Mouse (Mus musculus): Measurements from ENCODE around the gene Fam129a. TPM values are rescaled to one million over a fixed set of nuclear protein-coding genes. Genes with fewer than 3 reads are reported as not detected.

Fam129a gene
- polyA plus RNA-seq, 1 experiment, result not detected

GRCm38 (mm10) chr1:151646380-151646779 lies 75.4 kb downstream of the Fam129a start:
- H3K4me1 ChIP-seq (ENCODE audit: control insufficient read depth, insufficient read depth, low read length), result no peaks in the 10 kb centered on the region
- H3K4me3 ChIP-seq (ENCODE audit: insufficient read depth, low read depth, low read length), result no peak overlapping the region
- 86% methylated on average over 3 of the region's 3 CpGs for WGBS
- no peak for TF ChIP-seq CTCF (IDR thresholded peaks at IDR 0.05; ENCODE audit: insufficient read depth, low read depth, low read length)
- no peak for TF ChIP-seq POLR2A (IDR thresholded peaks at IDR 0.05; ENCODE audit: insufficient read depth, low read depth, low read length)
- no peak overlapping the region for H3K27ac ChIP-seq (ENCODE audit: insufficient read depth, low read depth, low read length)

GRCm38 (mm10) chr1:151648099-151648498 lies 77.1 kb downstream of the Fam129a start:
- TF ChIP-seq CTCF (IDR thresholded peaks at IDR 0.05; ENCODE audit: insufficient read depth, low read depth, low read length) (no peak), POLR2A (IDR thresholded peaks at IDR 0.05; ENCODE audit: insufficient read depth, low read depth, low read length) (no peak)
- H3K4me3 ChIP-seq (ENCODE audit: insufficient read depth, low read depth, low read length), result no peak overlapping the region
- H3K27ac ChIP-seq (ENCODE audit: insufficient read depth, low read depth, low read length), result no peak overlapping the region
- 97% methylated on average over 4 of the region's 4 CpGs for WGBS
- H3K4me1 ChIP-seq (ENCODE audit: control insufficient read depth, insufficient read depth, low read length), result no peaks in the 10 kb centered on the region

GRCm38 (mm10) chr1:151657042-151657605 lies 86.1 kb downstream of the Fam129a start:
- TF ChIP-seq CTCF (IDR thresholded peaks at IDR 0.05; ENCODE audit: insufficient read depth, low read depth, low read length) (no peak), POLR2A (IDR thresholded peaks at IDR 0.05; ENCODE audit: insufficient read depth, low read depth, low read length) (no peak)
- 22% methylated on average over 7 of the region's 7 CpGs for WGBS
- no peak overlapping the region for H3K27ac ChIP-seq (ENCODE audit: insufficient read depth, low read depth, low read length)
- no peak overlapping the region for H3K4me3 ChIP-seq (ENCODE audit: insufficient read depth, low read depth, low read length)
- peaks cover 2% of the 10 kb centered on the region; the same call in 1 of the 2 replicates for H3K4me1 ChIP-seq (ENCODE audit: control insufficient read depth, insufficient read depth, low read length)

- Histone ChIP-seq H3K27ac (ENCODE audit: insufficient read depth, low read depth, low read length) (no peak overlapping the region), H3K4me1 (ENCODE audit: control insufficient read depth, insufficient read depth, low read length) (peaks cover 2% of the 10 kb centered on the region; the same call in 1 of the 2 replicates), H3K4me3 (ENCODE audit: insufficient read depth, low read depth, low read length) (no peak overlapping the region)
- 90% methylated on average over 19 of the region's 19 CpGs for WGBS
- TF ChIP-seq POLR2A (IDR thresholded peaks at IDR 0.05; ENCODE audit: insufficient read depth, low read depth, low read length), result no peak
- no peak for TF ChIP-seq CTCF (IDR thresholded peaks at IDR 0.05; ENCODE audit: insufficient read depth, low read depth, low read length)
Measured at GRCm38 (mm10) chr1:151658291-151658830, 87.4 kb downstream of the Fam129a start.

GRCm38 (mm10) chr1:151659636-151660035 lies 88.7 kb downstream of the Fam129a start:
- no peak for TF ChIP-seq POLR2A (IDR thresholded peaks at IDR 0.05; ENCODE audit: insufficient read depth, low read depth, low read length)
- TF ChIP-seq CTCF (IDR thresholded peaks at IDR 0.05; ENCODE audit: insufficient read depth, low read depth, low read length), result no peak
- WGBS, result 87% methylated on average over 8 of the region's 8 CpGs
- Histone ChIP-seq H3K27ac (ENCODE audit: insufficient read depth, low read depth, low read length) (no peak overlapping the region), H3K4me1 (ENCODE audit: control insufficient read depth, insufficient read depth, low read length) (peaks cover 2% of the 10 kb centered on the region; the same call in 1 of the 2 replicates), H3K4me3 (ENCODE audit: insufficient read depth, low read depth, low read length) (no peak overlapping the region)

GRCm38 (mm10) chr1:151660251-151660650 lies 89.3 kb downstream of the Fam129a start:
- no peak overlapping the region for H3K27ac ChIP-seq (ENCODE audit: insufficient read depth, low read depth, low read length)
- TF ChIP-seq CTCF (IDR thresholded peaks at IDR 0.05; ENCODE audit: insufficient read depth, low read depth, low read length), result no peak
- TF ChIP-seq POLR2A (IDR thresholded peaks at IDR 0.05; ENCODE audit: insufficient read depth, low read depth, low read length), result no peak
- WGBS, result 91% methylated on average over 4 of the region's 4 CpGs
- peaks cover 2% of the 10 kb centered on the region; the same call in 1 of the 2 replicates for H3K4me1 ChIP-seq (ENCODE audit: control insufficient read depth, insufficient read depth, low read length)
- no peak overlapping the region for H3K4me3 ChIP-seq (ENCODE audit: insufficient read depth, low read depth, low read length)

GRCm38 (mm10) chr1:151660883-151661282 lies 89.9 kb downstream of the Fam129a start:
- H3K27ac ChIP-seq (ENCODE audit: insufficient read depth, low read depth, low read length), result no peak overlapping the region
- 87% methylated on average over 6 of the region's 6 CpGs for WGBS
- H3K4me1 ChIP-seq (ENCODE audit: control insufficient read depth, insufficient read depth, low read length), result peaks cover 2% of the 10 kb centered on the region; the same call in 1 of the 2 replicates
- H3K4me3 ChIP-seq (ENCODE audit: insufficient read depth, low read depth, low read length), result no peak overlapping the region
- TF ChIP-seq CTCF (IDR thresholded peaks at IDR 0.05; ENCODE audit: insufficient read depth, low read depth, low read length) (no peak), POLR2A (IDR thresholded peaks at IDR 0.05; ENCODE audit: insufficient read depth, low read depth, low read length) (no peak)

GRCm38 (mm10) chr1:151661684-151662439 lies 90.9 kb downstream of the Fam129a start:
- 92% methylated on average over 7 of the region's 7 CpGs for WGBS
- Histone ChIP-seq H3K27ac (ENCODE audit: insufficient read depth, low read depth, low read length) (no peak overlapping the region), H3K4me1 (ENCODE audit: control insufficient read depth, insufficient read depth, low read length) (peaks cover 2% of the 10 kb centered on the region; the same call in 1 of the 2 replicates), H3K4me3 (ENCODE audit: insufficient read depth, low read depth, low read length) (no peak overlapping the region)
- TF ChIP-seq CTCF (IDR thresholded peaks at IDR 0.05; ENCODE audit: insufficient read depth, low read depth, low read length) (no peak), POLR2A (IDR thresholded peaks at IDR 0.05; ENCODE audit: insufficient read depth, low read depth, low read length) (no peak)

- Histone ChIP-seq H3K27ac (ENCODE audit: insufficient read depth, low read depth, low read length) (no peak overlapping the region), H3K4me1 (ENCODE audit: control insufficient read depth, insufficient read depth, low read length) (no peaks in the 10 kb centered on the region), H3K4me3 (ENCODE audit: insufficient read depth, low read depth, low read length) (no peak overlapping the region)
- 87% methylated on average over 6 of the region's 6 CpGs for WGBS
- TF ChIP-seq POLR2A (IDR thresholded peaks at IDR 0.05; ENCODE audit: insufficient read depth, low read depth, low read length) (no peak), CTCF (IDR thresholded peaks at IDR 0.05; ENCODE audit: insufficient read depth, low read depth, low read length) (no peak)
Measured at GRCm38 (mm10) chr1:151662958-151663357, 92.0 kb downstream of the Fam129a start.

Data from olfactory bulb, adult 2 months (tissue).